In the genomic region with DNA sequence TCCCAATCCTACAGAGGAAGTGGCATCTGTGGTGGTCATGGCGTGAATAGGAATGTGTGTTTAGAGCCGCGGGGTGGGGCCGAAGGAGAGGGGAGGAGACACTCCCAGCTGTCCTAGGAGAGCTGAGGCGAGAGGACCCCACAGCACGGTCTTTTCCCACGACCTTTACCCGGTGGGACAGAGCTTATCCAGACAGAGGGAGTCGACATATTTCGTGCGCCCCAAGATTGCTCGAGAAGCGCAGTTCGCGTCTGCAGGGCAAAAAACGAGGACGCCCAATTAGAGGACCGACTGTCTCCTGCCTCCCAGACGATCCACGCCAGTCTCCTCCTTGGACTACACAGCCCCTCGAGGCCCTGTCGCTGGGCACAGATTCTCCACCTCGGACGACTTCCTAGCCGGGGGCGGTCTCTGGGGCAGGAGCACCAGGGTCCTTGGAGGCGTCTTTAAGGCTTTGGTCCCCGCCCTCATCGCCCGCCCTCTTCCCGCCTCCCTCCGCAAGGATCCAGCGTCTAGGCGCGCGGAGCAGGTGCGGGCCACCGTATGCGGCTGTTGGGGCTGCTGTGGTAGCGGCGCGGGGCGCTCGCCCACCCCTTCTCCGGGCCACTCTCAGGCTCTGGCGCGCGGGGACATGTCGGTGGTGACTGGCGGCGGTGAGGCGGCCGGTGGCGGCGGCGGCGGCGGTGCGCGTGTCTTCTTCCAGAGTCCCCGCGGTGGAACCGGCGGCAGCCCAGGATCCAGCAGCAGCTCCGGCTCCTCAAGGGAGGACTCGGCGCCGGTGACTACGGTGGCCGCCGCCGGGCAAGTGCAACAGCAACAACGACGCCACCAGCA, we compare ENCODE assay signal across 9 mouse cellular contexts. TPM values are rescaled to one million over a fixed set of nuclear protein-coding genes. Genes with fewer than 3 reads are reported as not detected.
DNase-seq lines count a peak whose midpoint lies in the region; ATAC-seq and TF ChIP-seq lines count a peak whose summit lies in the region.
"Had no signal": no experiment of that assay in that cellular context is flagged by ENCODE, and none has a peak within 500 bp of the region (broad histone marks: within the 10 kb centered on the region; RNA-seq: fewer than 3 reads in every experiment).

A gene (plus strand): TSS at position 22 of the 834 bp plus-strand sequence.

- peaks cover 8% of the 10 kb centered on the region for H3K4me1 ChIP-seq in forebrain, embryonic 12.5 days
- H3K4me1 ChIP-seq in heart, embryonic 15.5 days (replicated peaks), result peaks cover 15% of the 10 kb centered on the region
- no peaks in the 10 kb centered on the region for H3K4me1 ChIP-seq in liver, embryonic 16.5 days (ENCODE audit: control insufficient read depth, low read depth, low read length)
- peaks cover 3% of the 10 kb centered on the region for H3K4me1 ChIP-seq in olfactory bulb, adult 2 months (ENCODE audit: control insufficient read depth, insufficient read depth, low read length)

- peak; percentile 39 for DNase-seq in brain, embryonic 18.5 days (ENCODE audit: low read depth, low spot score)
- peak; percentile 53 to 62 for DNase-seq in layer of hippocampus, adult 18-20 months (ENCODE audit: low spot score in 2 of 2)
- DNase-seq in thymus, postnatal 10 days (ENCODE audit: low spot score in 2 of 2), result no peak

- H3K9me3 ChIP-seq in forebrain, embryonic 12.5 days, result no peaks in the 10 kb centered on the region
- no peaks in the 10 kb centered on the region for H3K9me3 ChIP-seq in heart, embryonic 15.5 days (replicated peaks)
- no peaks in the 10 kb centered on the region for H3K9me3 ChIP-seq in liver, embryonic 16.5 days (replicated peaks; ENCODE audit: control insufficient read depth, low read length)

- peak; percentile 42; the same call in 1 of the 2 replicates for TF ChIP-seq POLR2A in olfactory bulb, adult 2 months (IDR thresholded peaks at IDR 0.05; ENCODE audit: insufficient read depth, low read depth, low read length)

- peak within 1 kb of the TSS; percentile 14 for H3K4me3 ChIP-seq in C2C12 (ENCODE audit: insufficient read depth, poor library complexity, severe bottlenecking)
- peak within 1 kb of the TSS; percentile 60 for H3K4me3 ChIP-seq in forebrain, embryonic 12.5 days (replicated peaks)
- H3K4me3 ChIP-seq in heart, embryonic 15.5 days, result peak within 1 kb of the TSS; percentile 76
- H3K4me3 ChIP-seq in liver, embryonic 16.5 days (ENCODE audit: low read depth, low read length), result peak within 1 kb of the TSS; percentile 53
- peak within 1 kb of the TSS; percentile 79 for H3K4me3 ChIP-seq in olfactory bulb, adult 2 months (ENCODE audit: insufficient read depth, low read depth, low read length)

- H3K36me3 ChIP-seq in C2C12 (ENCODE audit: control insufficient read depth, insufficient read depth), result no peaks in the 10 kb centered on the region
- H3K36me3 ChIP-seq in forebrain, embryonic 12.5 days (replicated peaks), result no peaks in the 10 kb centered on the region
- no peaks in the 10 kb centered on the region for H3K36me3 ChIP-seq in heart, embryonic 15.5 days
- no peaks in the 10 kb centered on the region for H3K36me3 ChIP-seq in liver, embryonic 16.5 days (ENCODE audit: control insufficient read depth, insufficient read depth)

- ATAC-seq in forebrain, embryonic 12.5 days (ENCODE audit: low FRiP score), result peak; percentile 91
- peak; percentile 80 for ATAC-seq in heart, embryonic 15.5 days (replicated peaks; ENCODE audit: insufficient number of reproducible peaks, insufficient read depth, low FRiP score, low read depth)
- no peak for ATAC-seq in liver, embryonic 16.5 days (ENCODE audit: low read depth)

- under 1% methylated on average over 73 of the region's 74 CpGs for WGBS in forebrain, embryonic 12.5 days
- WGBS in heart, embryonic 15.5 days, result under 1% methylated on average over 67 of the region's 74 CpGs
- WGBS in liver, embryonic 16.5 days (ENCODE audit: insufficient replicate concordance), result under 1% methylated on average over 67 of the region's 74 CpGs
- 1% methylated on average over 74 of the region's 74 CpGs for WGBS in olfactory bulb, adult 2 months

- no peaks in the 10 kb centered on the region for H3K27me3 ChIP-seq in C2C12 (ENCODE audit: control insufficient read depth, insufficient read depth, insufficient read length)
- peaks cover 14% of the 10 kb centered on the region for H3K27me3 ChIP-seq in forebrain, embryonic 12.5 days
- no peaks in the 10 kb centered on the region for H3K27me3 ChIP-seq in heart, embryonic 15.5 days
- H3K27me3 ChIP-seq in liver, embryonic 16.5 days (ENCODE audit: control insufficient read depth, insufficient read depth, low read depth, low read length), result peaks cover 22% of the 10 kb centered on the region

- peak within 1 kb of the TSS; percentile 54 for H3K9ac ChIP-seq in forebrain, embryonic 12.5 days
- peak within 1 kb of the TSS; percentile 83 for H3K9ac ChIP-seq in heart, embryonic 15.5 days
- no peak within 1 kb of the TSS for H3K9ac ChIP-seq in liver, embryonic 16.5 days (ENCODE audit: low read depth, low read length)

- H3K27ac ChIP-seq in forebrain, embryonic 12.5 days, result no peak within 1 kb of the TSS
- H3K27ac ChIP-seq in heart, embryonic 15.5 days, result peak within 1 kb of the TSS; percentile 90
- H3K27ac ChIP-seq in liver, embryonic 16.5 days (ENCODE audit: low read length), result no peak within 1 kb of the TSS
- H3K27ac ChIP-seq in olfactory bulb, adult 2 months (ENCODE audit: insufficient read depth, low read depth, low read length), result peak within 1 kb of the TSS; percentile 66

- no peaks in the 10 kb centered on the region for H3K79me2 ChIP-seq in C2C12 (ENCODE audit: control insufficient read depth, insufficient read depth)

- peak within 1 kb of the TSS; percentile 95 for H3K4me2 ChIP-seq in forebrain, embryonic 12.5 days
- peak within 1 kb of the TSS; percentile 78 for H3K4me2 ChIP-seq in heart, embryonic 15.5 days
- H3K4me2 ChIP-seq in liver, embryonic 16.5 days (ENCODE audit: low read depth, low read length), result peak within 1 kb of the TSS; percentile 67

- no peaks in the 10 kb centered on the region for H3K79me3 ChIP-seq in C2C12 (ENCODE audit: low read depth)

- H3ac ChIP-seq in C2C12 (ENCODE audit: control insufficient read depth, insufficient read length, low read depth), result peak within 1 kb of the TSS; percentile 57

- TF ChIP-seq CTCF in C2C12 (IDR thresholded peaks at IDR 0.05; ENCODE audit: control insufficient read depth, insufficient read depth, insufficient read length), result no peak
- no peak for TF ChIP-seq CTCF in olfactory bulb, adult 2 months (IDR thresholded peaks at IDR 0.05; ENCODE audit: insufficient read depth, low read depth, low read length)

TF ChIP-seq in C2C12, 6 proteins besides CTCF, POLR2A, EP300 and RAD21:
- TF ChIP-seq MYOD1 (IDR thresholded peaks at IDR 0.05; ENCODE audit: control insufficient read depth, insufficient read length, low read depth) (no peak), CEBPB (IDR thresholded peaks at IDR 0.05; ENCODE audit: low read depth) (no peak), FOSL1 (IDR thresholded peaks at IDR 0.05; ENCODE audit: insufficient read depth, low read length, poor library complexity, severe bottlenecking) (no peak), USF1 (IDR thresholded peaks at IDR 0.05; ENCODE audit: low read depth) (no peak), MAX (IDR thresholded peaks at IDR 0.05) (no peak), MYOG (IDR thresholded peaks at IDR 0.05; ENCODE audit: control insufficient read depth, extremely low read depth, insufficient read length) (no peak)

RNA-seq across cellular contexts. Expression of the gene that starts here (rescaled TPM):
- 0.32 TPM for polyA plus RNA-seq in C2C12 (2012; fragmentation: generic; extraction: Trizol)
- polyA plus RNA-seq in forebrain, embryonic 12.5 days (2016; fragmentation: Nextera tagmentation; extraction: Ambion mirVana), result 7.4 and 8.0 TPM in 2 replicates
- 242 and 287 TPM in 2 replicates for polyA plus RNA-seq in heart, embryonic 15.5 days (2015; fragmentation: Nextera tagmentation; extraction: Ambion mirVana)
- 10 to 100 TPM; 15.7 to 16.6 TPM for total RNA-seq in layer of hippocampus, adult 18-20 months (2021)
- 0.25 and 0.33 TPM in 2 replicates for polyA plus RNA-seq in liver, embryonic 16.5 days (2015; fragmentation: Nextera tagmentation; extraction: Ambion mirVana)
- polyA plus RNA-seq in olfactory bulb, adult 2 months (2012; ENCODE audit: insufficient read depth, insufficient read length, low replicate concordance, missing spikeins), result not detected in 2 replicates
- polyA plus RNA-seq: spleen, adult 2 months had no signal

Comparison
In these comparisons a context has a peak if more than half of its experiments do, and no peak if none do; other contexts are left out.
1. RNA of the gene that starts here (polyA plus RNA-seq): 242 to 287 TPM in heart, embryonic 15.5 days; 7.4 to 8.0 TPM in forebrain, embryonic 12.5 days, 0.25 to 0.33 TPM in liver, embryonic 16.5 days, 0.32 TPM in C2C12 (single experiment) and not detected in olfactory bulb, adult 2 months; every median in the first group is over 10 times any median in the second.
2. H3K4me3 ChIP-seq: peak in every context shown above with its lines; median percentile 79 in olfactory bulb, adult 2 months; 76 in heart, embryonic 15.5 days; 60 in forebrain, embryonic 12.5 days; 53 in liver, embryonic 16.5 days; 14 in C2C12.
3. DNase-seq: peak in brain, embryonic 18.5 days (single experiment) and layer of hippocampus, adult 18-20 months (2 of 2); none in thymus, postnatal 10 days (0 of 2).
4. H3K27ac ChIP-seq: peak in heart, embryonic 15.5 days (single experiment) and olfactory bulb, adult 2 months (single experiment); none in forebrain, embryonic 12.5 days (single experiment) and liver, embryonic 16.5 days (single experiment).
5. Peak in every context shown above with its lines, with median percentiles within 50 percentile points of each other: H3K4me2 ChIP-seq.